Mouse (Mus musculus) intestine, embryonic 15.5 days (tissue): Measurements from ENCODE around the gene Klf7. TPM values are rescaled to one million over a fixed set of nuclear protein-coding genes. Genes with fewer than 3 reads are reported as not detected.

Experiments
- ATAC-seq: fragments of 200-750 bp; cut with Nextera tagmentation; 2 replicates; pipeline ENCODE4 v1.8.0; 2017; ENCODE audit warnings: moderate TSS enrichment, moderate library complexity
- H3K27ac ChIP-seq: fragments of 300-500 bp; sonication (generic); 2 replicates; pipeline ENCODE4 v1.5.1; 2015; ENCODE audit warnings: mild to moderate bottlenecking, inconsistent platforms
- H3K27me3 ChIP-seq: fragments of 300-500 bp; sonication (generic); replicated peaks from 2 replicates; pipeline ENCODE4 v1.6.1; 2015; ENCODE audit warnings: inconsistent platforms
- H3K36me3 ChIP-seq: fragments of 300-500 bp; sonication (generic); 2 replicates; pipeline ENCODE4 v1.6.1; 2015; ENCODE audit warnings: inconsistent platforms
- H3K4me1 ChIP-seq: fragments of 300-500 bp; sonication (generic); replicated peaks from 2 replicates; pipeline ENCODE4 v1.6.1; 2015; ENCODE audit warnings: inconsistent platforms
- H3K4me2 ChIP-seq: fragments of 300-500 bp; sonication (generic); replicated peaks from 2 replicates; pipeline ENCODE4 v1.6.1; 2015; ENCODE audit warnings: mild to moderate bottlenecking, inconsistent platforms
- H3K4me3 ChIP-seq: fragments of 300-500 bp; sonication (generic); replicated peaks from 2 replicates; pipeline ENCODE4 v1.5.1; 2015; ENCODE audit warnings: inconsistent platforms
- H3K9ac ChIP-seq: fragments of 300-500 bp; sonication (generic); 2 replicates; pipeline ENCODE4 v1.6.1; 2015; ENCODE audit warnings: inconsistent platforms
- H3K9me3 ChIP-seq: fragments of 300-500 bp; sonication (generic); 2 replicates; pipeline ENCODE4 v1.6.1; 2016; ENCODE audit warnings: inconsistent platforms
- WGBS: fragments of 180-500 bp; shearing (Covaris S2); methylation state at CpG from one replicate; pipeline ENCODE4 v1.1.7; 2015; 5-methylcytosine and 5-hydroxymethylcytosine counted together
- polyA plus RNA-seq: library from polyadenylated mRNA; unstranded; fragments of >200 nt; fragmentation: Nextera tagmentation; extraction: Ambion mirVana; gene quantifications from 2 replicates; pipeline ENCODE4 v1.2.1, GENCODE M21; 2015

The Klf7 gene
- polyA plus RNA-seq, 1 experiment from 2014 or later = 27.3 TPM

- 53% methylated on average over 9 of the region's 9 CpGs for WGBS
- H3K27me3 ChIP-seq = no peaks in the 10 kb centered on the region
- H3K36me3 ChIP-seq = no peaks in the 10 kb centered on the region
- H3K9ac ChIP-seq = no peak overlapping the region
- ATAC-seq = no peak
- H3K27ac ChIP-seq = no peak overlapping the region
- H3K4me3 ChIP-seq = no peak overlapping the region
- no peak overlapping the region for H3K4me2 ChIP-seq
- H3K9me3 ChIP-seq = no peaks in the 10 kb centered on the region
- 0 out of 2 replicates have a peak, but pooled peaks cover 3% of the 10 kb centered on the region for H3K4me1 ChIP-seq
Observed at GRCm38 (mm10) chr1:64003525-64004291, 118.4 kb downstream of the Klf7 start.

GRCm38 (mm10) chr1:64002036-64002435, 120.0 kb downstream of the Klf7 start:
- no peak overlapping the region for H3K4me3 ChIP-seq
- ATAC-seq = no peak
- no peaks in the 10 kb centered on the region for H3K9me3 ChIP-seq
- H3K36me3 ChIP-seq = no peaks in the 10 kb centered on the region
- 0 out of 2 replicates have a peak, but pooled peaks cover 3% of the 10 kb centered on the region for H3K4me1 ChIP-seq
- H3K9ac ChIP-seq = no peak overlapping the region
- H3K27ac ChIP-seq = no peak overlapping the region
- H3K4me2 ChIP-seq = no peak overlapping the region
- H3K27me3 ChIP-seq = no peaks in the 10 kb centered on the region
- WGBS = 86% methylated on average over 6 of the region's 6 CpGs

DNA sequence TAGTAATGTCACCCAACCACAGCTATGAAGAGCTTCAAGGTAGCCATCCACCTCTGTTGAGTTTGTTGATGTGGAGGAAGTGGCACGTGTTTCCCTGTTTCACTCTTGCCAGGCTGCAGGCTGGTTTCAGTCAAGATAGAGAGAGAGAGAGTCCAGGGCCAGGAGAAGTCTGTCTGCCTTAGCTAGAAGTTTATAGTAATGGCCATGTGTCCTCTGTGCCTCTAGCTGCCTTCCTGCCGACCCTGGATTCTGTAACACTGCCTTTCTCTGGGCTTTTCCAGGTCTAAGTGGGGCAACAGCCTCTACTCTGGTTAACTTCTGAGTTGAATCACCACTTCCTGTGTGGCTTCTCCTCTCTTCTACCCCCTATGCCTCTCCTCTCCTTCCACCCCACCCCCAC, 121.5 kb downstream of the Klf7 start:
- H3K36me3 ChIP-seq = no peaks in the 10 kb centered on the region
- no peaks in the 10 kb centered on the region for H3K27me3 ChIP-seq
- H3K9me3 ChIP-seq = no peaks in the 10 kb centered on the region
- 56% methylated on average over 2 of the region's 2 CpGs for WGBS
- no peak overlapping the region for H3K4me2 ChIP-seq
- no peak for ATAC-seq
- H3K27ac ChIP-seq = no peak overlapping the region
- H3K4me3 ChIP-seq = no peak overlapping the region
- peaks cover 3% of the 10 kb centered on the region; the same call in 1 of the 2 replicates for H3K4me1 ChIP-seq
- no peak overlapping the region for H3K9ac ChIP-seq

DNA sequence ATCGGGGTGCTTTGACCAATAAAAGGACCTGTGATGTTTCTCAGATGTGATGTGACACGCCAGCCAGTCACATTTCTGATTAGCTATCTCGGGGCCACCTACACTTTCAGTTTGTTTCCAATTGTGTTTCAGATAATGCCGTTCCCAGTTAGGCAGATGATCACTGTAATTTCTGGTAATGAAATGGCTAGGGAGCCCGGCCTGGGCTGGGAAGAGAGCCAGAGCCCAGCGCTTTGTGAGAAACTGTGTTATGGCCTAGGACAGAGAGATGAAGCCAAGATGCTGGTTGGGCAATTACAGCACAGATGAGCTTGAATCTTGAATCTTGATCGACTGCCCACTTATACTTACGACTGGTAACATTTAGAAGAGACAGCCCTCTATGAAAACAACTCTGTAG, 122.6 kb downstream of the Klf7 start:
- WGBS = 81% methylated on average over 8 of the region's 8 CpGs
- H3K27ac ChIP-seq = no peak overlapping the region
- H3K36me3 ChIP-seq = no peaks in the 10 kb centered on the region

GRCm38 (mm10) chr1:63998901-63999300, 123.2 kb downstream of the Klf7 start:
- Histone ChIP-seq H3K4me1 (peaks cover 13% of the 10 kb centered on the region), H3K27me3 (no peaks in the 10 kb centered on the region), H3K9me3 (no peaks in the 10 kb centered on the region), H3K36me3 (no peaks in the 10 kb centered on the region), H3K4me2 (no peak overlapping the region), H3K27ac (no peak overlapping the region), H3K9ac (no peak overlapping the region), H3K4me3 (no peak overlapping the region)
- no peak for ATAC-seq
- 79% methylated on average over 4 of the region's 4 CpGs for WGBS

More for the DNA sequence above, 122.6 kb downstream of the Klf7 start:
- no peak for ATAC-seq
- Histone ChIP-seq H3K4me3 (no peak overlapping the region), H3K9ac (no peak overlapping the region), H3K4me2 (no peak overlapping the region), H3K27me3 (no peaks in the 10 kb centered on the region), H3K9me3 (no peaks in the 10 kb centered on the region), H3K4me1 (peaks cover 9% of the 10 kb centered on the region)

GRCm38 (mm10) chr1:63998139-63998538, 123.9 kb downstream of the Klf7 start:
- Histone ChIP-seq H3K4me2 (no peak overlapping the region), H3K4me3 (no peak overlapping the region), H3K27ac (no peak overlapping the region), H3K4me1 (peaks cover 14% of the 10 kb centered on the region), H3K27me3 (no peaks in the 10 kb centered on the region), H3K9ac (no peak overlapping the region), H3K36me3 (no peaks in the 10 kb centered on the region), H3K9me3 (no peaks in the 10 kb centered on the region)
- no peak for ATAC-seq
- 76% methylated on average over 2 of the region's 2 CpGs for WGBS

- WGBS = 24% methylated on average over 4 of the region's 4 CpGs
- peaks cover 14% of the 10 kb centered on the region for H3K4me1 ChIP-seq
- no peaks in the 10 kb centered on the region for H3K27me3 ChIP-seq
- H3K9ac ChIP-seq = no peak overlapping the region
- peak; percentile 90 for ATAC-seq
- no peaks in the 10 kb centered on the region for H3K9me3 ChIP-seq
- H3K36me3 ChIP-seq = no peaks in the 10 kb centered on the region
- H3K4me3 ChIP-seq = no peak overlapping the region
- H3K4me2 ChIP-seq = 0 out of 2 replicates have a peak overlapping the region, but pooled peaks have one; percentile 15
- no peak overlapping the region for H3K27ac ChIP-seq
Observed at GRCm38 (mm10) chr1:63995828-63996227, 126.3 kb downstream of the Klf7 start.

- no peak overlapping the region for H3K27ac ChIP-seq
- no peaks in the 10 kb centered on the region for H3K27me3 ChIP-seq
- no peak for ATAC-seq
- WGBS = 41% methylated on average over 5 of the region's 5 CpGs
- no peaks in the 10 kb centered on the region for H3K9me3 ChIP-seq
- no peak overlapping the region for H3K9ac ChIP-seq
- no peak overlapping the region for H3K4me3 ChIP-seq
- H3K4me1 ChIP-seq = peaks cover 14% of the 10 kb centered on the region
- no peaks in the 10 kb centered on the region for H3K36me3 ChIP-seq
- peak overlapping the region; percentile 9; the same call in 1 of the 2 replicates for H3K4me2 ChIP-seq
Observed at GRCm38 (mm10) chr1:63995137-63995492, 127.0 kb downstream of the Klf7 start.

DNA sequence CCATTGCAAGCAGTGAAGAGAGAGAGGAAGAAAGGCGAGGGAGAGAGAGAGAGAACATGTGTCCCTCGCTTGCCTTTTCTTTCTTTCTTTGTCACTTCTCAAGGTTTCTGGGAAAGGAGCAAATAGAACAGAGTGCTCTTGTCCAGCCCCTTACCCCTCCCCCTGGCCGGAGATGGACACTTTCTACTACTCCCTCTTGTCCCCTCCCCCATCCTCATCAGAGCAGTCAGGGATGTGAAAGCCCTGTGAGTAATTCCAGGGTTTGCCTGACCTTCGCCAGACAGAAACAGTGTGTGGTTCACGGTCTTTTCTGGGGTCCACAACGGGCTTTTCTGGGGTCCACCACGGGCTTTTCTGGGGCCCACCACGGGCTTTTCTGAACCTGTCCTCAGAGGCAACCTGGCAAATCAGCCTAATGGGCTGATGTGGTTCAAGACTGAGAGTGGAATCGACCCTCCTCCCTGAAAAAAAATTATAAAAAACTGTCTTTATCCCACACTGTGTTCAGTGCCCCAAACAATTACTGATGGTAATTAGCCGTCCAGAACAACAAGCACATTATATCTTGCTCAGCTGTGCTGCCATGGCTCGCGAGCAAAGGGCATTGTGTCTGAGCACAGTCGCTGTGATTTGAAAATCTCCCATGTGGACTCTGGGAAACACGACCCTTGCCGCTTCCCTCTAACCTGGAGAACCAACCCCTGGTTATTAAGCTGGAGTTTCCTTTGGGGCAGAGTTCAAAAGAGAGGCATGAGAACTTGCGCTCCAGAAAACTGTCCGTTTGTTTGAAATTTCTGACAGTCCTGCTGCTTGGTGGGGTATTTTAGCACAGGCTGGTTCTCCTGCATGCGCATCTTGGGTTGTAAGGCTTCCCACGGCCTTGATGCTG, 127.6 kb downstream of the Klf7 start:
- Histone ChIP-seq H3K4me3 (no peak overlapping the region), H3K4me2 (peak overlapping the region; percentile 9; the same call in 1 of the 2 replicates), H3K27ac (no peak overlapping the region), H3K36me3 (no peaks in the 10 kb centered on the region), H3K9me3 (no peaks in the 10 kb centered on the region), H3K27me3 (no peaks in the 10 kb centered on the region), H3K9ac (no peak overlapping the region), H3K4me1 (peaks cover 14% of the 10 kb centered on the region)
- ATAC-seq = peak; percentile 34
- WGBS = 31% methylated on average over 19 of the region's 19 CpGs

DNA sequence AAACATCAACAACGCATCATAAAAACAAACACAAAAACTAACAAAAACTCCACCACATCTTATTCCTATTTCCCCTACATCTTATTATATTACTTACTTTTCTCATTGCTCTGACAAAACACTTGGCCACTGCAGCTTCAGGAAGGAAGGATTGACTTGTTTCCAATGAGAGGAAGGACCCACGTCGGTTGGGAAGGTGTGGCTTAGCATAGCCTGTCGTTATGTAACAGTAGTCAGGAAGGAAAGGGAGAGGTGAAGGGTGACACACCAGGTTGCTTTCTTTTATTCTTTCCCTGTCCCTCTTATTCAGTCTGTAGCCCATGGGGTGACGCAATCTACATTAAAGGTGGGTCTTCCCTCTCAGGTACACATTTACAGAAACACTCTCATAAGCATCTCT, 129.6 kb downstream of the Klf7 start:
- no peak for ATAC-seq
- H3K36me3 ChIP-seq = no peaks in the 10 kb centered on the region
- H3K4me2 ChIP-seq = no peak overlapping the region
- no peak overlapping the region for H3K9ac ChIP-seq
- H3K9me3 ChIP-seq = no peaks in the 10 kb centered on the region
- no peak overlapping the region for H3K27ac ChIP-seq
- no peaks in the 10 kb centered on the region for H3K27me3 ChIP-seq
- no peak overlapping the region for H3K4me3 ChIP-seq
- 72% methylated on average over 5 of the region's 5 CpGs for WGBS
- H3K4me1 ChIP-seq = peaks cover 14% of the 10 kb centered on the region

DNA sequence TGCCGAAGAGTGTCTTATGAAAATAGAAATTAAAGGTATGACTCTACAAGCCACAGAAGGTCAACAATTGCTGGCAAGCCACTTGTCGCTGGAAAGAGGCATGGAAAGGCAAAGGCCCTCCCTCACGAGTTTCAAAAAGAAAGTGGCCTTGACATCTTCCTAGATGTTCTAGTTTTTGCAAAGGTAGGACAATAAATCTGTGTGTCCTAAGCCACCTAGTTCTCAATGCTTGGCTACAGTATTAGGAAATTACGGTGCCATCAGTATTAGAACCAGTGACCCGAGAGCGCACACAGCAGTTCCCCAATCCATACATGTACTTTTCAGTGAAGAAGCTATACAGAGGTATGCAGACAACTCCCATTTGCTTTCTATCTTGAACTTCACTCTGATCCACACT, 131.7 kb downstream of the Klf7 start:
- Histone ChIP-seq H3K9me3 (no peaks in the 10 kb centered on the region), H3K4me1 (peaks cover 14% of the 10 kb centered on the region), H3K36me3 (no peaks in the 10 kb centered on the region), H3K27me3 (no peaks in the 10 kb centered on the region), H3K9ac (no peak overlapping the region), H3K4me3 (no peak overlapping the region), H3K27ac (no peak overlapping the region), H3K4me2 (no peak overlapping the region)
- 91% methylated on average over 6 of the region's 6 CpGs for WGBS
- ATAC-seq = no peak

DNA sequence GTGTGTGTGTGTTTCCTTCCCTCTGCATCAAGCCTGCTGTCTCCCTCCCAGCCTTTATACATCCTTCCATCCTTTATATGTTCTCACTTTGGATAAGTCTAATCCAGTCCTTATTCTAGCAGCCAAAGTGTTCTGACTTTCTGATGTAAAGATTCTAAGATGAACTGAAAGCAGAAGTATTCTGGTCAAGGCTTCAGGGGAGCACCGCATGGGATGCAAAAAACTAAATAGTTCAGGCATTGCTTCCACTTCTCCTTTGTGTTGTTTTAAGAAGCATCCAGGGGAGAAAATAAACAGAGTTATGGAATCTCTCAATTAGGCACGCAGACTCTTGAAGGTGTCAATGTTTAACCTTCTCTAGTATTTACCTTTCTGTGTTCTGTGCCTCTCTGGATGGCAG, 141.3 kb downstream of the Klf7 start:
- H3K4me1 ChIP-seq = no peaks in the 10 kb centered on the region
- H3K4me3 ChIP-seq = no peak overlapping the region
- no peaks in the 10 kb centered on the region for H3K36me3 ChIP-seq
- H3K9me3 ChIP-seq = no peaks in the 10 kb centered on the region
- ATAC-seq = no peak
- no peak overlapping the region for H3K4me2 ChIP-seq
- WGBS = 47% methylated on average over 2 of the region's 2 CpGs
- no peak overlapping the region for H3K27ac ChIP-seq
- H3K27me3 ChIP-seq = no peaks in the 10 kb centered on the region
- H3K9ac ChIP-seq = no peak overlapping the region
